Mouse (Mus musculus) embryonic fibroblast, embryonic 13.5 days (primary cell): ENCODE data around the gene Cfap70. TPM values are rescaled to one million over a fixed set of nuclear protein-coding genes. Genes with fewer than 3 reads are reported as not detected.

Experiments
- H3K27ac ChIP-seq: 2 replicates; pipeline ENCODE4 v1.5.1; 2012; ENCODE audit warnings: low read length, control low read depth, inconsistent platforms; ENCODE audit not compliant: insufficient read depth
- H3K4me1 ChIP-seq: 2 replicates; pipeline ENCODE4 v1.6.1; 2011; ENCODE audit warnings: low read length; ENCODE audit not compliant: control insufficient read depth, insufficient read depth
- H3K4me3 ChIP-seq: 2 replicates; pipeline ENCODE4 v1.5.1; 2011; ENCODE audit warnings: mild to moderate bottlenecking, control low read depth, low read length; ENCODE audit not compliant: insufficient read depth
- CTCF ChIP-seq: IDR thresholded peaks from 2 replicates; pipeline ENCODE4 v1.5.1; 2011; ENCODE audit warnings: mild to moderate bottlenecking, control low read depth, low read length, moderate library complexity, borderline replicate concordance; ENCODE audit not compliant: insufficient read depth
- POLR2A ChIP-seq: IDR thresholded peaks from 2 replicates; pipeline ENCODE4 v1.6.1; 2011; ENCODE audit warnings: low read depth, mild to moderate bottlenecking, control low read depth, low read length, moderate library complexity
- polyA plus RNA-seq: library from polyadenylated mRNA; stranded (reverse); fragments of >200 nt; gene quantifications from 2 replicates; pipeline ENCODE4 v1.2.4, GENCODE M21; 2011; ENCODE audit warnings: low read depth; ENCODE audit not compliant: missing spikeins, insufficient read length

Cfap70 gene
- polyA plus RNA-seq, 1 experiment, result 1.4 TPM

- Histone ChIP-seq H3K27ac (peak overlapping the region; percentile 82), H3K4me1 (peaks cover 5% of the 10 kb centered on the region), H3K4me3 (peak overlapping the region; percentile 66)
- no peak for TF ChIP-seq CTCF
- TF ChIP-seq POLR2A, result no peak
These were observed 26.4 kb upstream of the Cfap70 start for GRCm38 (mm10) chr14:20478385-20478784.

- TF ChIP-seq CTCF, result no peak
- no peak for TF ChIP-seq POLR2A
- Histone ChIP-seq H3K4me1 (peaks cover 5% of the 10 kb centered on the region), H3K27ac (no peak overlapping the region), H3K4me3 (peak overlapping the region; percentile 23)
These were observed 25.4 kb upstream of the Cfap70 start for GRCm38 (mm10) chr14:20477261-20478025.

GRCm38 (mm10) chr14:20460216-20460615 is 8.2 kb upstream of the Cfap70 start:
- no peaks in the 10 kb centered on the region for H3K4me1 ChIP-seq
- H3K4me3 ChIP-seq, result no peak overlapping the region
- no peak overlapping the region for H3K27ac ChIP-seq
- no peak for TF ChIP-seq POLR2A
- TF ChIP-seq CTCF, result 0 out of 2 replicates have a peak, but pooled peaks have one; percentile 4

GRCm38 (mm10) chr14:20458378-20458777 is 6.4 kb upstream of the Cfap70 start:
- Histone ChIP-seq H3K27ac (no peak overlapping the region), H3K4me1 (no peaks in the 10 kb centered on the region), H3K4me3 (no peak overlapping the region)
- TF ChIP-seq POLR2A (no peak), CTCF (no peak)

- TF ChIP-seq CTCF (no peak), POLR2A (no peak)
- no peak overlapping the region for H3K4me3 ChIP-seq
- no peak overlapping the region for H3K27ac ChIP-seq
- H3K4me1 ChIP-seq, result no peaks in the 10 kb centered on the region
These were observed 903 bp upstream of the Cfap70 start for GRCm38 (mm10) chr14:20452929-20453328.

GRCm38 (mm10) chr14:20451302-20451701 is 724 bp downstream of the Cfap70 start:
- no peak overlapping the region for H3K27ac ChIP-seq
- no peak overlapping the region for H3K4me3 ChIP-seq
- H3K4me1 ChIP-seq, result no peaks in the 10 kb centered on the region
- TF ChIP-seq CTCF (no peak), POLR2A (no peak)

GRCm38 (mm10) chr14:20447209-20447608 is 4.8 kb downstream of the Cfap70 start:
- TF ChIP-seq CTCF (no peak), POLR2A (no peak)
- Histone ChIP-seq H3K4me1 (no peaks in the 10 kb centered on the region), H3K27ac (no peak overlapping the region), H3K4me3 (no peak overlapping the region)

- no peak for TF ChIP-seq CTCF
- no peak for TF ChIP-seq POLR2A
- no peak overlapping the region for H3K4me3 ChIP-seq
- no peak overlapping the region for H3K27ac ChIP-seq
- no peaks in the 10 kb centered on the region for H3K4me1 ChIP-seq
These were observed 9.8 kb downstream of the Cfap70 start for GRCm38 (mm10) chr14:20442252-20442651.

- TF ChIP-seq POLR2A (no peak), CTCF (no peak)
- H3K4me3 ChIP-seq, result no peak overlapping the region
- H3K27ac ChIP-seq, result no peak overlapping the region
- no peaks in the 10 kb centered on the region; the same call in 1 of the 2 replicates for H3K4me1 ChIP-seq
These were observed 15.1 kb downstream of the Cfap70 start for GRCm38 (mm10) chr14:20436976-20437375.

GRCm38 (mm10) chr14:20432420-20432819 is 19.6 kb downstream of the Cfap70 start:
- no peak overlapping the region for H3K27ac ChIP-seq

More at GRCm38 (mm10) chr14:20432420-20432819, 19.6 kb downstream of the Cfap70 start:
- no peak overlapping the region for H3K4me3 ChIP-seq
- no peaks in the 10 kb centered on the region; the same call in 1 of the 2 replicates for H3K4me1 ChIP-seq
- TF ChIP-seq CTCF (no peak), POLR2A (no peak)
